Mouse (Mus musculus) midbrain, embryonic 12.5 days (tissue): Measurements from ENCODE around the gene Vrk3. TPM values are rescaled to one million over a fixed set of nuclear protein-coding genes. Genes with fewer than 3 reads are reported as not detected.

Experiments
- ATAC-seq: fragments of 200-750 bp; cut with Nextera tagmentation; 2 replicates; pipeline ENCODE4 v1.8.0; 2017; ENCODE audit warnings: low read depth, moderate TSS enrichment, moderate library complexity; ENCODE audit not compliant: low FRiP score
- H3K27ac ChIP-seq: fragments of 300-500 bp; sonication (generic); replicated peaks from 2 replicates; pipeline ENCODE4 v1.5.1; 2016; ENCODE audit warnings: mild to moderate bottlenecking
- H3K27me3 ChIP-seq: fragments of 300-500 bp; sonication (generic); 2 replicates; pipeline ENCODE4 v1.6.1; 2016; ENCODE audit warnings: mild to moderate bottlenecking
- H3K36me3 ChIP-seq: fragments of 300-500 bp; sonication (generic); 2 replicates; pipeline ENCODE4 v1.6.1; 2016
- H3K4me1 ChIP-seq: fragments of 300-500 bp; sonication (generic); 2 replicates; pipeline ENCODE4 v1.6.1; 2016
- H3K4me2 ChIP-seq: fragments of 300-500 bp; sonication (generic); replicated peaks from 2 replicates; pipeline ENCODE4 v1.6.1; 2016; ENCODE audit warnings: mild to moderate bottlenecking, moderate library complexity
- H3K4me3 ChIP-seq: fragments of 300-500 bp; sonication (generic); 2 replicates; pipeline ENCODE4 v1.5.1; 2016; ENCODE audit warnings: mild to moderate bottlenecking
- H3K9ac ChIP-seq: fragments of 300-500 bp; sonication (generic); replicated peaks from 2 replicates; pipeline ENCODE4 v1.6.1; 2016; ENCODE audit warnings: mild to moderate bottlenecking, moderate library complexity
- H3K9me3 ChIP-seq: fragments of 300-500 bp; sonication (generic); 2 replicates; pipeline ENCODE4 v1.6.1; 2016; ENCODE audit warnings: mild to moderate bottlenecking
- WGBS: fragments of 180-500 bp; shearing (Covaris S2); methylation state at CpG from one replicate; pipeline ENCODE4 v1.1.7; 2016; 5-methylcytosine and 5-hydroxymethylcytosine counted together
- polyA plus RNA-seq: library from polyadenylated mRNA; unstranded; fragments of >200 nt; fragmentation: Nextera tagmentation; extraction: Ambion mirVana; gene quantifications from 2 replicates; pipeline ENCODE4 v1.2.1, GENCODE M21; 2016

Vrk3 gene
- polyA plus RNA-seq, 1 experiment from 2014 or later = 43.7 TPM

DNA sequence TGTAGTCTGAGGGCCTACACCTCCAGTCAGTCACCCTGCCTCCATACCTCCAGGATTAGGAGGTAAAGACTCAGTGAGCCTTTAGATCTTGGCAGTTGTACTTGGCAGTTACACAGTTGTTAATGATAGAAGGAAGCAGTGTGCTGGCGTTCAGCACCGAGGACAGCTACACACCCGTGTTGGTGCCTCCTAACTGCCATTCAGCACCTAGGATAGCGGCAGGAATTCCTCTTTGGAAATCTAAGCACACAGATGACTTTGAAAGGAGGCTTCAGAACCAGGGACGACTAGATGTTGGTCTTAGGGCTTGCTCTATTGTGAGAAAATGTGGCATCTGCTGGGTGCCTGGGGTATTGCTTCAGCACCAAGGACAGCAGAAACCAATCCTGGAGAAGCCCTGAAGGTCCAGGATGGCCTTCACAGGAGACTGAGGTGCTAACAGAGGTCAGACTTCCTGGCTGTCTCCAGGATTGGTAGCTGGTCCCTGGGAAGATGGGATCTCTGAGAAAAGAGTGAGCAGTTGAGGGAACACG, 21.9 kb downstream of the Vrk3 start:
- Histone ChIP-seq H3K4me3 (no peak overlapping the region), H3K4me1 (no peaks in the 10 kb centered on the region), H3K27ac (no peak overlapping the region), H3K27me3 (no peaks in the 10 kb centered on the region), H3K4me2 (no peak overlapping the region), H3K9ac (no peak overlapping the region), H3K36me3 (peaks cover 67% of the 10 kb centered on the region), H3K9me3 (no peaks in the 10 kb centered on the region)
- 17% methylated on average over 6 of the region's 6 CpGs for WGBS
- ATAC-seq = no peak

DNA sequence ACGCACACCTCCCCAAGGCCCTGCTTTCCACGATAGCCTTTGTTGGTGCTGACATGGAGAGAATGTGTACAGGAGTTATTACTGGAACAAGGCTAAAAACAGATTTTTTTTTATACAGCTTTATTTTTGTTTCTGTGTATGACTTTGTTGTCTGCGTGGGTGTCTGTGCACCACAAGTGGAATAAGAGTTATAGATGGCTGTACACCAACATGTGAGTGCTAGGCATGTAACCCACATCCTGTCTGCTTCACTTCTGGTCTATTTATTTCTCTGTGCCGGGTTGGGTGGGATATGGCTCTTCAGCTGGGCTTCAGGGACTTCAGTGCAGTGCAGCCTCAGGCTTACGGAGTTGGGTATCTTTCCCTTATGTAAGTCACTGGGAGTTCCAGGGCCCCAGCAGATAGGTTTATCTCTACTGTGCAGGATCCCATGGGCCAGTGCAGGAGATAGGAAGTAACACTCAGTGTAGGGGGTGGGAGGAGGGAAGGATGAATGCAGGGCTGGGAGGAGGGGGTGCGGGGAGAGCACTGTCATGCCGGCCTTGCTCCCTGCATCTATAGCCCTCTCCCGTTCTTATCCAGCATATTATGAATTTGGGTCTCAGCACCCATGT, 24.5 kb downstream of the Vrk3 start:
- Histone ChIP-seq H3K4me1 (no peaks in the 10 kb centered on the region), H3K27ac (no peak overlapping the region), H3K27me3 (no peaks in the 10 kb centered on the region), H3K4me3 (no peak overlapping the region), H3K9me3 (no peaks in the 10 kb centered on the region), H3K4me2 (no peak overlapping the region), H3K9ac (no peak overlapping the region), H3K36me3 (peaks cover 76% of the 10 kb centered on the region)
- 90% methylated on average over 8 of the region's 8 CpGs for WGBS
- ATAC-seq = no peak

DNA sequence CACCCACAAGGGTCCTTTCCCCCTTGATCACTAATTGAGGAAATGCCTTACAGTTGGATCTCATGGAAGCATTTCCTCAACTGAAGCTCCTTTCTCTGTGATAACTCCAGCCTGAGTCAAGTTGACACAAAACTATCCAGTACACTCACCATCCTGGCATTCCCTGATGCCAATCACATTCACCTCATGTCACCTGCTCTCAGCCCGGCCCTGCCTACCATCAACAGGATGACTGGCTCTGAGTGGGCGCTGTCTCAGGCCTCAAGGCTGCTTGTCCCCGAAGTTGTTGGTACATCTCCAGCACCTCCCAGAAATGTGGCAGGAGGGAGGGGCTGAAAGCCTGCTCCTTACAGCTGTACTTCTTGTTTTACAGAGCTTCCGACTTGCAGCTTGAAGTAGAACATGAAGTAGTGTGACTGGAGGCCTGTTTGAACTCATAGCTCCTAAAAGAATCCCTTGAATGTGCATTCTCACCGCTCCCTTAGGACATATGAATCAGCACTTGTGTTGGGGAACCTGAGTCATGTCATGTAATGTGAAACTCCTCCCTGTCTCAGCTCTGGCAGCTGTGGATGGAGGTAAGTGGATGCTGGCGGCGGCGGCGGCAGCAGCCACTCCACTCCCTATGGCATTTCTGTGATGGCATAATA, 28.8 kb downstream of the Vrk3 start:
- Histone ChIP-seq H3K9ac (no peak overlapping the region), H3K36me3 (peaks cover 55% of the 10 kb centered on the region), H3K4me2 (no peak overlapping the region), H3K4me3 (no peak overlapping the region), H3K9me3 (no peaks in the 10 kb centered on the region), H3K27me3 (no peaks in the 10 kb centered on the region), H3K27ac (no peak overlapping the region), H3K4me1 (no peaks in the 10 kb centered on the region)
- ATAC-seq = no peak
- 94% methylated on average over 9 of the region's 9 CpGs for WGBS

DNA sequence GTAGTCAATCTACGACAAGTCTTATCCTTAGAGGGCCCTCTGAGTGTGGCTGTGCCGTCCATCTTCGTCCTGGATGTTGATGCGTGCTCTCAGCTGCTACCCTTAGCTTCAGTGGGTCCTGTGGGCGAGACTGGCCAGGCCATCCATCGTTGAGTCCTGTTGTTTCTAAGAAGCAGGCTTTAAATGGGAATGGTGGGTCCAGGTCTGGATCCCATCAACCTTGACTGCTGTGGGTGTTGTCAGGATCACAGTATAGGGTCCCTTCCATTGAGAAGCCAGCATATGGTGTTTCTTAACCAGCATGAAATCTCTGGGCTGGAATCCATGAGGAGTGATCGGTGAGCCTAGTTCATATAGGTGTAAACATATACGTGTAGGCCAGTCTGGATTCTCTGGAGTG, 31.9 kb downstream of the Vrk3 start:
- no peak overlapping the region for H3K9ac ChIP-seq
- ATAC-seq = no peak
- no peak overlapping the region for H3K4me2 ChIP-seq
- H3K9me3 ChIP-seq = no peaks in the 10 kb centered on the region
- H3K4me3 ChIP-seq = no peak overlapping the region
- no peaks in the 10 kb centered on the region for H3K4me1 ChIP-seq
- WGBS = 91% methylated on average over 8 of the region's 8 CpGs
- H3K27ac ChIP-seq = no peak overlapping the region
- H3K36me3 ChIP-seq = peaks cover 30% of the 10 kb centered on the region
- H3K27me3 ChIP-seq = no peaks in the 10 kb centered on the region

DNA sequence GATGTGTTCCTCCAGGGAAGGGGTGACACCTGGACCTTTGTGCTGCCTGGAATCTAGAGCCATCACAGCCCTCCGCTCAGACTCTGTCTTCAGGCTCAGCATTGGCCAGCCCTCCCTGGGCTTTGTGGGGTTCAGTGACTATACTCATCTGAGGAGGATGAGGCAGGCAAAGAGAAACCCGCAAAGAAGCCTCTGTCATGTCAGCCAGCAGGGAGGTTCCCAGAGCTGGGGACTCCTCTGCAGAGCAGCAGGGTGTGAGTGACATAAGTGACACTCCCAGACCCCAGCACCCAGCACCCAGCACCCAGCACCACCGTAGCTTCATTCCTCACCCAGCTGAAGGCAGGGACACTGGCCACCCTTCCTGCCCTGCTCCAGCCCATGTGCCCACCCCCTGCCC, 41.3 kb downstream of the Vrk3 start:
- no peak overlapping the region for H3K4me2 ChIP-seq
- H3K9me3 ChIP-seq = no peaks in the 10 kb centered on the region
- H3K36me3 ChIP-seq = no peaks in the 10 kb centered on the region
- H3K4me1 ChIP-seq = no peaks in the 10 kb centered on the region
- H3K4me3 ChIP-seq = no peak overlapping the region
- no peak for ATAC-seq
- H3K9ac ChIP-seq = no peak overlapping the region
- WGBS = 82% methylated on average over 3 of the region's 3 CpGs
- H3K27ac ChIP-seq = no peak overlapping the region
- no peaks in the 10 kb centered on the region for H3K27me3 ChIP-seq

DNA sequence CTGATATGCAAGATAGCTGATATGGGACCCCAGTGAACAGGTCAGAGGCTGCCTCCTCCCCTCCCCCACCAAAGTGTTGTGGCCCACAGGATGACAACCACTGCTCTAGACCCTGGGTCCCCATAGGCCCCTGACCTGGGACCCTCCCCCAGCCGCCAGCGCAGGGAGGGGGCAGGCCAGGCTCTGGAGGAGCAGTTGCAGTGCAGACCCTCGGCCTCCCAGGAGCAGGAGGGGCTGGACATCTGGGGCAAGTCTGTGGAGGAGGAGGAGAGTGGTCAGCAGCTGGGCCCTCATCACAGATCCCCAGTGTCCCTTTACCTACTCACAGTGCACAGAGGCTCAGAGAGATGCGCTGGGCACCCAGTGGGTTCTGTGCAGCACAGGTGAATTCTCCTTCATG, 41.9 kb downstream of the Vrk3 start:
- no peak overlapping the region for H3K4me2 ChIP-seq
- H3K9ac ChIP-seq = no peak overlapping the region
- no peaks in the 10 kb centered on the region for H3K36me3 ChIP-seq
- H3K4me1 ChIP-seq = no peaks in the 10 kb centered on the region
- no peak overlapping the region for H3K27ac ChIP-seq
- H3K4me3 ChIP-seq = no peak overlapping the region
- ATAC-seq = no peak
- 62% methylated on average over 4 of the region's 4 CpGs for WGBS
- H3K9me3 ChIP-seq = no peaks in the 10 kb centered on the region
- H3K27me3 ChIP-seq = no peaks in the 10 kb centered on the region

DNA sequence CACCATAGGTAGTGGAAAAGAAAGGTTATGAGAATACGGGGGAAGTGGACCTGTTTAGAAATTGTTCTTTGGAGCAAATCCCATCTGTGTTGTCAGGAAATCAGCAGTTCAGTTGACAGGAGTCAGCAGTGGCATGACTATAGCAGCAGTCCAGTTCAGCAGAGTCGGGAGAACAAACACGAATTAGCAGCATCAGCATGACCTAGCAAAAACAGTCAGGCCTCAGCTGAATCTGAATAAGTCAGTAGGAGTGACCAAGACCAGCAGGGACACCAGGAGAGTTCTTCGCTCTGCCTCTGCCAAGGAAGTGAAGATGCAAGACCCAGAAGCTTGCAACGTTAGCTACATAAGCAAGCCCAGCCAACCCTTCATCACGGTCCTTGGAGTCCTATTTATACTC, 44.6 kb downstream of the Vrk3 start:
- no peak for ATAC-seq
- H3K27ac ChIP-seq = no peak overlapping the region
- 91% methylated on average over 6 of the region's 6 CpGs for WGBS

GRCm38 (mm10) chr7:44808927-44809326, 60.7 kb downstream of the Vrk3 start:
- 83% methylated on average over 2 of the region's 2 CpGs for WGBS
- ATAC-seq = no peak
- H3K27me3 ChIP-seq = 0 out of 2 replicates have a peak, but pooled peaks cover 3% of the 10 kb centered on the region
- no peak overlapping the region for H3K9ac ChIP-seq
- no peak overlapping the region for H3K4me2 ChIP-seq
- no peaks in the 10 kb centered on the region for H3K9me3 ChIP-seq
- H3K4me3 ChIP-seq = no peak overlapping the region
- no peaks in the 10 kb centered on the region for H3K4me1 ChIP-seq
- H3K36me3 ChIP-seq = peaks cover 5% of the 10 kb centered on the region; the same call in 1 of the 2 replicates
- H3K27ac ChIP-seq = no peak overlapping the region

More for the DNA sequence above, 44.6 kb downstream of the Vrk3 start:
- Histone ChIP-seq H3K4me1 (no peaks in the 10 kb centered on the region), H3K9me3 (no peaks in the 10 kb centered on the region), H3K9ac (no peak overlapping the region), H3K4me3 (no peak overlapping the region), H3K4me2 (no peak overlapping the region), H3K27me3 (no peaks in the 10 kb centered on the region), H3K36me3 (no peaks in the 10 kb centered on the region)

DNA sequence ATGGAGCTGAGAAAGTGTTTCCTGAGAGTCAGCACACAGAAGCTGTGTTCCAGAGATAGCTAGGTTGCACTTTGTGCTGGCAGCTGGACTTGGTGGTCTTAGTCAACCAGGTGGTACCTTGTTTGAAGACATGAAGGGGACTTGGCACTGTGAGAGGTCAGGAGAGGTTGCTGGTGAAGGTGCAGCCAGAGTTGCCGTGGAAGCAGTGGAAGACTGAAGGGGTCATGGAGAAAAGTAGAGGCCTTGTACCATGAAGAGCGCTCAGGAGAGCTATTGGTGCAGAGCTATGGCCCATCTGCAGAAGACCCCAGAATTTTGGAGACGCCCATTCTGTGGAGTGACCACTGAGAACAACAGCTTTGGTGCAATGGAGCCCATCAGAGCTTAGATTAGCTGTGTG, 61.3 kb downstream of the Vrk3 start:
- H3K9ac ChIP-seq = no peak overlapping the region
- no peak overlapping the region for H3K4me2 ChIP-seq
- H3K36me3 ChIP-seq = peaks cover 5% of the 10 kb centered on the region; the same call in 1 of the 2 replicates
- no peak overlapping the region for H3K4me3 ChIP-seq
- H3K27ac ChIP-seq = no peak overlapping the region
- WGBS = 87% methylated on average over 3 of the region's 3 CpGs
- no peaks in the 10 kb centered on the region for H3K9me3 ChIP-seq
- no peak for ATAC-seq
- 0 out of 2 replicates have a peak, but pooled peaks cover 3% of the 10 kb centered on the region for H3K27me3 ChIP-seq
- peaks cover 3% of the 10 kb centered on the region; the same call in 1 of the 2 replicates for H3K4me1 ChIP-seq

DNA sequence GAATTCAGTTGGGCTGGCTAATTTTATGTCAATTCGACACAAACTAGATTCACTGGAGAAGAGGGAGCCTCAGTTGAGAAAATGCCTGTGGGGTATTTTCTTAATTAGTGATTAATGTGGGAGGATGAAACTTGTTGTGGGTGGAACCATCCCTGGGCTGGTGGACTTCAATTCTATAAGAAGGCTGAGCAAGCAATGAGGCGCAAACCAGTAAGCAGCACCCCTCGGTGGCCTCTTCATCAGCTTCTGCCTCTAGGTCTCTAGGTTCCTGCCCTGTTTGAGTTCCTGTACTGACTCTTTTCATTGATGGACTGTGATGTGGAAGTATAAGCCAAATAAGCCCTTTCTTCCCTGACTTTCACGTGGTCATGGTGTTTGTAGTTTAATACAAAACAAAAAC, 62.2 kb downstream of the Vrk3 start:
- Histone ChIP-seq H3K9me3 (no peaks in the 10 kb centered on the region), H3K4me1 (peaks cover 12% of the 10 kb centered on the region), H3K27ac (no peak overlapping the region), H3K36me3 (peaks cover 5% of the 10 kb centered on the region; the same call in 1 of the 2 replicates), H3K4me2 (no peak overlapping the region), H3K27me3 (0 out of 2 replicates have a peak, but pooled peaks cover 3% of the 10 kb centered on the region), H3K9ac (no peak overlapping the region), H3K4me3 (no peak overlapping the region)
- WGBS = 87% methylated on average over 4 of the region's 4 CpGs
- ATAC-seq = no peak

GRCm38 (mm10) chr7:44810819-44811557, 62.8 kb downstream of the Vrk3 start:
- Histone ChIP-seq H3K9ac (no peak overlapping the region), H3K27ac (no peak overlapping the region), H3K36me3 (peaks cover 5% of the 10 kb centered on the region; the same call in 1 of the 2 replicates), H3K4me1 (peaks cover 12% of the 10 kb centered on the region), H3K4me2 (no peak overlapping the region), H3K4me3 (no peak overlapping the region), H3K27me3 (0 out of 2 replicates have a peak, but pooled peaks cover 3% of the 10 kb centered on the region), H3K9me3 (no peaks in the 10 kb centered on the region)
- 85% methylated on average over 7 of the region's 7 CpGs for WGBS
- ATAC-seq = no peak
